Mouse (Mus musculus) gastrocnemius, postnatal 25 days (tissue): ENCODE measurements around the gene Cers6. TPM values are rescaled to one million over a fixed set of nuclear protein-coding genes. Genes with fewer than 3 reads are reported as not detected.

ENCODE experiments used
- total RNA-seq, 2 experiments: library from RNA; stranded (reverse); gene quantifications; 1 replicate in 1 of 2; 2 replicates in 1 of 2; pipeline ENCODE4 v1.2.3; 2021

Gene Cers6
- total RNA-seq, 2 experiments from 2014 or later = 1.7 to 2.5 TPM

Other genes with a start within 250 kb of the Cers6 start
- not detected for gene 4932414N04Rik, start 205.0 kb upstream of the Cers6 start, total RNA-seq